Mouse (Mus musculus) gastrocnemius, postnatal 25 days (tissue): ENCODE measurements at regions not wholly inside any gene's neighbourhood (a gene's known extent, or its start where the extent isn't known, plus 50 kb on each side); places are given as distances from the start of the nearest gene placed in this dataset.
A peak's percentile ranks its signal among the peaks of the same experiment; 100 is the strongest.
"Not testable (repeated sequence)": the region's sequence is repeated elsewhere in the genome, so short reads cannot be mapped to it uniquely, and the experiment has no call there.

Source experiments
- DNase-seq: peaks from one replicate; pipeline ENCODE4 v3.0.0; 2022

DNA sequence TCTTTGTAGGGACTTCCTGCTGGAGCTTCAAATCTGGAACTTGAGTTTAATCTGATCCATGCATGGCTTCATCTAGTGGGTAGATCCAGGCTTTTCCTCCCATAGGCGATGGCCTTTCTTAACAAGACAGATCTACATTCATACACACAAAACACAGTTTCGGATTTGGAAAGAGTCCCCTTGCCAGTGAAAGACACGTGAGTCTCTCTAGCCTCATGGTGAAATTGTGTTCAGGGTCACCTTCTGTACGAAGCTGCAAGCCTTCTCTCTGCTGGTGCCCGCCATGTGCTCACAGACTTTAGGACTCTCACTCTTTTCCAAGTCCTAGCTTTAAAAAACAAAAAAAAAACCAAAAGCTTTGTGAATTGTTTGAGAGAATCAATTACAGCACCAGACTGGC is 51.4 kb upstream of the Dlx2 start:
- DNase-seq: no peak

DNA sequence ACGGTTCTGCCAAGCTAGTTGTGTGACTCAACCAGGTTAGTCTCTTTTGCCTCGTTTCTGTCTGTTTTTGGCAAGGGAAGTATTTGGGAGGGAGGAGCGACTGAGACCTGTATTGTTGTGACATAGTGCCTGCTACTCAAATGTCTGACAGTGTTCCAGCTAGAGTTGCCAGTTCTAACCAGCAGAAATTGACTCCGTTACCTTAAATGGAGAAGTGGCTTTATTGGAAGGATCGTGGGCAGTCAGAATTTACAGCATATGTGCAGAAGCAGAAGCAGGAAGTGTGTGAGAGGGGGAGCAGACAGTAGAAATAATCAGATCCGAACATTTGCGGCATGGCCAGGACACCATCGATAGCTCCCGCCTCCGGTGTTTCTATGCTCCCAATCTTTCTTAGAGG is 51.8 kb upstream of the Dlx2 start:
- no peak for DNase-seq

DNA sequence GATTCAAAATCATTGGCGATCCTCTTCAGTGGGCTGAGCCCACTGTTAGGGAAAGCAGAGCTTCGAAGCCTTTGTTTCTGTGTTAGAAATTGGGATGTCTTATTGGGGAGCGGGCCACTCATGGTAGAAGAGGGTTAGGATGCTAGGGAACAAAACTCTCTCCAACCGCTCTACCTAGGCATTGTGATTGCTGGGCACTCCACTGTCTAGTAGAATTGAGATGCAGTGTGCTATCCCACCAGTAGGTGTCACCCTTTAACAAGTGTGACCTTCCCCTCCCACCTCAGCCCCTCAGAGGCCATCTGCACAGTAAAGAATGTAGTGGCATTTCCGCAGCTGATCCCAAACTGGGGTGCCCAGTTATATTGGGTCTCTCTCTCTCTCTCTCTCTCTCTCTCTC is 52.2 kb upstream of the Dlx2 start:
- DNase-seq: peak; percentile 33

DNA sequence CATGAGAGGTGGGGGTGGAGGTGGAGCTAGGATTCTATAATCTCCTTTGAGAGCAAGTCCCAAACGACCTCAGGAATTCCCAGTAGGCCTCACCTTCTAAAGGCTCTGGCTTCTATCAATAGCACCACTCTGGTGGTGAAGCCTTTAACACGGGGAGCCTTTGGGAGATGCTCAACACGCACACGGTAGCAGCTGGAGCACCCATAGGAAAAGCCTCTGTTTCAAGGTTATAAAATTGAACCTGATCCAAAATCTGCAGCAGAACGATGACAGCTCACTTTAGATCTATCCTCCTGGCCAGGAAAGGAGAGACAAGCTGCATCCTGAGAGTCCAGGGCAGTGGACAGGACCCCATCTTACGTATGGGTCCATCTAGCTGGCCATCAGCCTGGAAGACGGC is 53.7 kb upstream of the Dlx2 start:
- DNase-seq: no peak

DNA sequence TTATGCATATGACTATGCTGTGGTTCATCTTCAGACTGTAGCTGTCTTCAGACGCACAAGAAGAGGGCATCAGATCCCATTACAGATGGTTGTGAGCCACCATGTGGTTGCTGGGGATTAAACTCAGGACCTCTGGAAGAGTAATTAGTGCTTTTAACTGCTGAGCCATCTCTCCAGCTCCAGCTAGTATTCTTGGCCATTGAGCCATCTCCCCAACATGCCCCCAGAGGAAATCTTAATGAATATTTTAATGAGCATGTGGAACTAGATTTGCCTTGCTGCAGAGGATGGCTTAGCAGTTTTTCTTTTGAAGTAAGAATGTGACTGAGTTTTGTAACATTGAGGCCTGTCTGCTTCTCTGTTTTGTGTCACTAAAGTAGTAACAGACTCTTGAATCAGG is 54.4 kb upstream of the Dlx2 start:
- DNase-seq: no peak

DNA sequence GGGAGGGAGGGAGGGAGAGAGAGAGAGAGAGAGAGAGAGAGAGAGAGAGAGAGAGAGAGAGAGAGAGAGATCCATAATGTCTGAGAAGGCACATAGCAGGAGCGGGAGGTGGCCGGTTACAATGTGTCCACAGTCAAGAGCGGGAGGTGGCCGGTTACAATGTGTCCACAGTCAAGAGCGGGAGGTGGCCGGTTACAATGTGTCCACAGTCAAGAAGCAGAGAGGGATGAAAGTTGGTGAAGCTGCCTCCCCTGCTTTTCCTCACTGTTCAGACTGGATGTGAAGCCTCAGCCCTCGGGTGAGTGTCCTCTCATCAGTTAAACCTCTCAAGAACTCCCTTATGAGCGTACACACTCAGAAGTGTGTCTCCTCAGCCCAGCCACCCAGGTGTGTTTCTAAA is 57.2 kb upstream of the Dlx2 start:
- not testable (repeated sequence) for DNase-seq

DNA sequence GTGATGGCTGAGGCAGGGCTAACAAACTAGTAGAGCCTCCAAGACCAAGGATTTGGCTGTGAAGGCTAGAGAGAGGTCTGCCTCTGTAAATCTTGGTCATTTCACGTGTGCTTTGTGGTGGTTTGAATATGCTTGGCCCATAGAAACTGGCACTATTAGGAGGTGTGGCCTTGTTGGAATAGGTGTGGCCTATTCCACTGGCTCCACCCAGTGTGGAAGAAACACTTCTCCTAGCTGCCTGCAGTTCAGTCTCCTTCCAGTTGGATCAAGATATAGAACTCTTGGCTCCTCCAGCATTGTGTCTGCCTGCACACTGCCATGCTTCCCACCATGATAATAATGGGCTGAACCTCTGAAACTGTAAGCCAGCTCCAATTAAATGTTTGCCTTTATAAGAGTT is 59.1 kb upstream of the Dlx2 start:
- DNase-seq: no peak

DNA sequence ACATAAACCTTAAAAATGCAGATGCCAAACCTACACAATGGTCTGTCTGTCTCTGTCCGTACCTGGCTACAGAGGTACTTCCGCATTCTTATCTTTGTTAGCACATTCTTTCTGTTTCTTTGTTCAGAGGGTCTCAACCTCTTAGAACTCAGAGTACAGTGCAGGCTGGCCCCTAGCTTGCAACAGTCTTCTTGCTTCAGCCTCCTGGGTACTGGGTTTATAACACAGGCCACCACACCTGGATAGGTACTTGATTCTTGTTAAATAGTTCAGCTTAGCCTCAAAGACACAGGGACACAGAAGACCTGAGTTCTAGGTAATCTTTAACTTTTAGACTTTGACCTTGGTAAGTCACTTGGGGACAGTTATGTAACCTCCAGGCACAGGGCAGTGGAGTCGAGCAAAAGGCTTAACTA is 60.5 kb upstream of the Dlx2 start:
- DNase-seq: no peak

DNA sequence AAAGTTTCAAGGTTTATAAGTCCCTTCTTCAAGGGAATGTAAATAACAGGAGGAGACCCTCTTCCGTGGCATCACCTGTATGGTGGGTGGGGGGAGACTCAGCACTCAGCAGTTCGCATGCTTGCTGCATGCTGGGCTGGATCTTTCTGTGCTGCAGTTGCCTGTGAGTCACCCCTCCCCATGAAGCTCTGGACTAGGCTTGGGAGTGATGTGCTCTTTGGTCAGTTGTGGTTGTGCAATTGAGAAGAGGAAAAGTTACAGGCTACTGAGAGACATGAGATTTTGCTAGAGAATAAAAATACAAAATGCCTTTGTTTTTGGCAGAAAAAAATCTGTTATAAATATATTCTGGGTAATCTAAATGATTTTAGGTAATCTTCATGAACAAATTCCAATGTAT is 66.7 kb upstream of the Dlx2 start:
- no peak for DNase-seq

DNA sequence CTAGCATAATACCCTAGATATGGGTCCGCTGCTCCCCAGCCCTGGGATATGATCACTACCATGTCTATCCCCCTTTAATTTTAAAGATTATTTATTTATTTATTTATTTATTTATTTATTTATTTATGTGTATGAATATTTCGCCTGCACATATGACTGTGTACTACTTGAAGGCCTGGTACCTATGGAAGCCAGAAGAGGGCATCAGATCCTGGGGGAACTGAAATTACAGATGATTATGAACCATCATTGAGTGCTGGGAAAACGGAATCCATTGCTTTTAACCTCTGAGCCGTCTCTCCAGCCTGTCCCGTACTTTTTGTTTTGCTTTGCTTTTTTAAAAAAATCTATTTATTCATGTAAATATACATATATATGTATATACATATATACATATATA is 70.0 kb upstream of the Dlx2 start:
- no peak for DNase-seq

DNA sequence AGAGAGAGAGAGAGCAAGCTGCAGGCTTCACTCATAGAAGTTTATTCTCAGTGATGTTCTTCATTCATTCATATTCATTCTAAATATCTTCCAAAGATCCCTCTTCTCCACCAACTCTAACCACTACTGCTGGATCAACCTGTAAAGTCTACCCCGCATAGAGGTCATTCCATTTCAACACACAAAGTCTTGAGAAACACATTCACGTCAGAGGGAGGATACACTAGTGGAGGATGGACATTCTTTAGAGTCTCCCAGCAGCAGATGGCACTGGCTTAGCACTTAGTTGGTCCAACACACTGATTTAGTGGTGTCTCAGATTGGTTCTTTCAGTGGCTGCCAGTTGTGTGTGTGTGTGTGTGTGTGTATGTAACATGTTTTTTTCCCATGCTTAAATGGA is 74.9 kb upstream of the Dlx2 start:
- DNase-seq: no peak

DNA sequence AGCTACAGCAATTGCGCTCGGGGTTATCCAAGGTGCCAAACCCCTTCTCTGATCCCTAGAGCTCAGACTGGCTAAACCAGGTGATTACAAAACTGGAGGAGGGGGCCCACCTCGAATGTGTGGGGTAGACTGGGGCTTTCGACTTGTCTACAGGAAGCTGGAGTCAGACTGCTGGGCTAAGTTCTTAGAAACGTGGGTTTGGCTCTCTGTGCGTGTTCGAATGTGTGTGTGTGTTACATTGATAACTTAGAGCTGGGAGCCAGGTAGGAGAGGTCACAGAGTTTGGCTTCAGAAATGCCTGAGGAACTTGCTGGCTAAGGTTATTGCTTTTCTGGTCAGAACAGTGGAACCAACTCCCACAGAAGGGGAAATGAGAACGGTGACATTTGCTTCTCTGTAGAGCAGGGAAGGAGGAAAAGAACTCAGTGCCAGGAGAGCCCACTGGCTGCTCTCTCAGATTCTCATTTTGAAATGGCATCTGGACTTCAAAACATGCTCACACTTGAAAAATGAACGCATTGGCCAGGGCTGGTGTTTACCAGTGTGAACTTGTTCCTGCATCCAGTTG is 76.1 kb upstream of the Dlx2 start:
- no peak for DNase-seq

DNA sequence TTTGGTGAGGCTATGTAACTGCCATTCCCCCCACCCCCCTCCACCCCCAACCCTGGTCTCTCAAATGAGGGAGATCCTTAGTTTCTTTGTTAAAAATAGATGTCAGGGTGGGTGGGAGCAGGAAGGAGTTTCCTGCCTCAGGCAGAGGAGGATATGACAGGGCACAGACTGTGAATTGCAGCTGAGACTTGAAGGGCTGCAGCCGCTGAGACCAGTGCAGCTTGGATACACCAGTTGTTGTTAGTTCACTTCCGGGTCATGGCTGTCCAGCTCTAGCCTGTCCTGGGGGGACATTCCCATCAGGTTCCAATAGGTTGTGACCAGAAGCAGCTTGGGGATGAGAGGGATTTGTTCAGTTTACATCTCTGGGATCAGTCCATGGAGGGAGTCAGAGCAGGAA is 76.6 kb upstream of the Dlx2 start:
- DNase-seq: no peak

DNA sequence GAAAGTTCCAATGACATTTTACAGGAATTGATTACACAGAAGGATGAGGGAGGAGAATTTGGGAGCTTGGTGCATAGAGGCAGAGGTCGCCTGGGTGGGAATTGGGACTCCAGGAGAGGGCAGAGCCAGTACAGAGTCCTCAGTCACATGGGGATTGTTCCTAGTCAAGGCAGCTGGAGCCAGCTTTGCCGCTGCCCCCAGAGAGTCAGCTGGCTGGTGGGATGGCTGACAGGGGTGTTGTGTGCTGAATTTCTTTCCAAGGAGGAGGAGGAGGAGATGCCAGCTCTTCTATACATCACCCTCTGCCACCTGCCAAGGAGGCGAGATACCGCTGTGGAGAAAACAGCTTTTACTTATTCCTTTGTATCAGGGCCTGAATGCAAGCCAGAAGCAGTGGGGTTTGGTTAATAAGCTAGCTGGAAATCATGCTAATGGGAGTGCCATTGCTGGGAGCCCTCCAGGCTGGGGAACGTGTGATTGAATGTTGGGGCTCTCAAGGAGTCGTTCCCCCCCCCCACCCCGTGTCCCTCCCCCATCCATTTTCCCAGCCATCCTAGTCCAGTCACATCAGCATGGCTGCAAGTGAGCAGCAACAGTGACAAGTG is 78.8 kb upstream of the Dlx2 start:
- no peak for DNase-seq

DNA sequence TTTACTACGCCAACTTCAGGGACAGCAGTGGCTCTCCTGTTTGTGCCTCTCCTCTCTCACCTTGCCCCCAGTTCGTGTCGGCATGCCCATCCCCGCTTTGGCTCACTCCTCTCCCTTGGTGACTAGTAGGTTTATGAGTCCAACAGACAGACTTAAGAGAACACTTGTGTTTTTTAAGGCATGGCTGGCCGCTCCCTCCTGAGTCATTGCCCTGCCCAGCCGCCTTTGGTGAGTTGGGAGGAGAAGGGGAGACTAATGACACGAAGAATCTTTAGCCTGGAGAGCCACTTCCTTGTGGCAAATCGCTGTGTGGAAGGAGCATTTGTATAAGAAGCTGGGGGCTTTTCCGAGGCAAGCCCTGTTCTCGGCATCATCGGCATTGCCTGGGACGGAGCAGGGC is 79.8 kb upstream of the Dlx2 start:
- DNase-seq: no peak

DNA sequence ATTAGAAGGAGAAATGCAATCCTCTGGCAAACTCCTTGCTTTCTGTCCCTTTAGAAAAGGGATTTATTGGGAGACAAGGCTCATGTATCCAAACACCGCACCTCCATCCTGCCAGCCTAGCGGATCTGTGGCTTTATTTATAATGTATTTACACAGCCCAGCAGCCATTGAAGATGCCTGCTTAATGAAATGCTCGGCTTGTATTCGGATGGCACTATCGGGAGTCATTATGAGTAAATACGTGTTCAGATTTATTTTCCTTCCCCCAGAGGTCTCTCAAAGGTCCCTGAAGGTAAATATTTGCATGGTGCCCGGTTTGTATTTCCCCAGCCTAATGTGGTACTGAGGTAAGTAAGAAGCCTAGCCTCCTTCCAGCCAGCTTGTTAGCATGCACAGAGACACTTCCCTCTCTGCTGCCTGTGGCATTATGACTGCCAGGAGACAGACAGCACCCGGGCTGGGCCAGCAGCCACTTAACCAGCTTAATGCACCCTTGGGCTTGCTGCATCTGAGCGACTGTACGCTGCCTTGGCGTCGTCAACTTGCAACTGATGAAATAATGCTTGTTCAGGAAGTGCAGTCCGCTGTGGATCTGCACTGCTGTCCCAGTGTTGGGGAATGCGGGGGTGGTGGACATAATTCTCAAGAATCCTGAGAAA is 80.7 kb upstream of the Dlx2 start:
- no peak for DNase-seq

DNA sequence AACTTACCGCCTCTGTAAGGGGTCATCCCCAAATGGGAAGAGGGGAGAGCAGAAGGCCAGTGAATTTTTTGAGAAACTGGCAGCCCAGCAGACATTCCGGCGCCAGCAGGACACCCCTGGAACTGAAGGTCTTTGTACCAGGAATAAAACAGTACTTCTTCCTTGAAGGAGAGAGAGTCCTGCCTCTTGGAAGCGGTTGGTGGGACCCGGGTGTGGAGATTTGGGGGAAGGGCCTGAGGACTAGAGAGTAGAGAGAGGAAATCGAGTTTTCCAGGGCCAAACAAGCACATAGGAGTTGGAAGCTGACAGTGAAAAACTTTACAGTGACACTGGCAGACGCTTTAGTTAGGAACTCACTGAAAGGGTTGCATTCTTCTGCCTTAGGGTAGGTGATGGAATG is 82.3 kb upstream of the Dlx2 start:
- DNase-seq: no peak

DNA sequence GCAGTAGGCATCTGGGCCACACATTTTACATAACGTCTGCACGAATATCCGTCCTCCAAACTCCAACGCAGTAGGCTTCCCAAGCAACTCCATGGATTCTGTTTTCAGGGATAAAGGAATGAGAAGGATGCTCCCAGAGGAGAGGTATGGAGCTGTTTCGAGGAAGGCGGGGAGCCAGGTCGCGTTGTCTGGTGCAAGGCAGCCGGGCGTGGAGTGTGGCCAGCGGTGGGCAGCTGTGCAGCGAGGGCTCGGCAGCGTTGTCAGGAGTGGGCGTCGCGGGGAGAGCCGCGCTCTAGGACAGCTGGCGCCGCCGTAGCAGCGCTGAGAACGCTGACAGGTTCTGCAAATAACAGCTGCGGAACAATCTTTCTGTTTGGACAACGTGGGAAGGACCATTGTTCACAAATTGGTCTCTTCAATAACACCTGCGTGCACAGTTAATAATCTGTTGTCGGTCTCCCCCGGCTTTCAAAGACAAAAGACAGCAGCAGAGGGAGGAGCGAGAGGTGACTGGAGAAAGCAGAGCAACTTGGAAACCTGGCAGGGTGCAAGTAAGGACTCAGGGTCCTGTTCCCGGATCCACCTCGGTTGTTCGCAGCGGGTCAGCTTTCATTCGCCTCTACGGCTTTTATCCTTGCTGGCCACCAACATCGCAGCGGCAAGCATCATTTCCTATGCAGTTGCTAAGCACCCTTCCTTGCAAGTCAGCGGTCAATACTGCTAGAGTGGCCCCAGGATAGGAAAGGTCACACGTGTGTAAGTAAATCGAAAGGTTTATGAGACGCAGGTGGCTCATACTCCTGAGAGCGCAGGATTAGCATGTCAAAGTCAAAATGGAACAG is 83.0 kb upstream of the Dlx2 start:
- no peak for DNase-seq

DNA sequence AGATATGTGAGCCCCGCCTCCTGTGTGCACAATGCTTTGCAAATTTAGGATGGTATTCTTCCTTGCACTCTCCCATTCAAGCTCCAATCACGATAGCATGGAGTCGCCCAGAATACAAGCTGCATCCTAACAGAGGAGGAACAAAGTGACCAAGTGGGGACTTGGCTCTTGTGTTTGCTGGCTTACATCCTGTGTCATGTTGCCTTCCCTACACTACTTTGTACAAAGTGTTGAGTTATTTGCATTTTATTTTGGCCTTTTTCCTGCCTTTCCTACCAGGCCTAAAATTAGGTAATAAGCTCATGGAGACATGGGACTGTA is 83.5 kb upstream of the Dlx2 start:
- DNase-seq: no peak

DNA sequence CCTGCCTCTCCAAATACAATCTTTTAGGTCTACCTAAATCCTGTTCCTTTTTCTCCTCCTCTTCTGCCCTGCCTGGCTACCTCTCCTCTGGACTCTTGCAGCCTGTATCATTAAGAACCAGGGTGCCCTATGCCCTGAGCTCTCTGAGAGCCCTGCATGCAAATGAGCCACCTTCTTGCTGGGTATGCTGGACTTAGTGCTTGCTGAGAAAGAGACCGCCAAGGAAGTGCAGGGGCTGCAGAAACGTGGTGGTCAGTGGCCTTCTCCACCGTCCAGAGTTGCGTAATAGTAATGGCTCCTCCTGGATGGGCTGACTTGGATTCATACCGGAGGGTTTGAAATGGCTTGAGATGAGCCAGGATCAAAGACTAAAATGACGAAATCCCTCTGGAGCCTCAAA is 86.9 kb upstream of the Dlx2 start:
- DNase-seq: no peak

DNA sequence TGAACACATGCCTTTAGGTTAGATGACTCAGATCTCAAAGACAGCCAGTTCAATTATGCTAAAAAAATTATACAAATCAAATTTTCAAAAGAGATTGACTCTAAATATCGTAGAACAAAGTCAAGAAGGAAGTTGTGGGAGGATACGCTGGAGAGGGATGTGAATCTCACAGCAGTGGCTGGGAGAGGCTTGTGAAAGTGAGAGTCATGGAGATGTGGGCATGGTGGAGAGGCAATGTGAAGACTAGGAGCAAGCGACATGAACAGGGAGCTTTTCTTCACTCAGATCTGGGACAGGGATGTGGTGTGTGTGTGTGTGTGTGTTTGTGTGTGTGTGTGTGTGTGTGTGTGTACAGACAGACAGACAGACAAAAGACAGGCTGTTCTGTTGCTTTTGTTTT is 87.9 kb upstream of the Dlx2 start:
- DNase-seq: no peak

DNA sequence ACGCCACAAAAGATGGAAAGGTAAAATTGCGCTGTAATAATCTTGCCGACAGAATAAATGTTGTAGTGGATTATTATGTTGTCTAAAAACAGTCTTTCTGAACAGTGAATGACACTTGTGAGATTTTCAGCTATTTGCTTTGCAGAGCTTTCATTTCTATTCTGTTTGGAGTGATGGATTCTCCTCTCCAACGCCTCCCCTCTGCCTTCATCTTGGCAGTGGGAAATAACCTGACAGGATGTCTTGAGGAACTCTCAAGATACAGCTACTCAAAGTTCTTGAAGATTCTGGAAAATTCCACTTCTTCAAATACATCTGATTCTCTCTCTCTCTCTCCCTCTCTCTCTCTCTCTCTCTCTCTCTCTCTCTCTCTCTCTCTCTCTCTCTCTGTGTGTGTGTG is 89.6 kb upstream of the Dlx2 start:
- DNase-seq: no peak

DNA sequence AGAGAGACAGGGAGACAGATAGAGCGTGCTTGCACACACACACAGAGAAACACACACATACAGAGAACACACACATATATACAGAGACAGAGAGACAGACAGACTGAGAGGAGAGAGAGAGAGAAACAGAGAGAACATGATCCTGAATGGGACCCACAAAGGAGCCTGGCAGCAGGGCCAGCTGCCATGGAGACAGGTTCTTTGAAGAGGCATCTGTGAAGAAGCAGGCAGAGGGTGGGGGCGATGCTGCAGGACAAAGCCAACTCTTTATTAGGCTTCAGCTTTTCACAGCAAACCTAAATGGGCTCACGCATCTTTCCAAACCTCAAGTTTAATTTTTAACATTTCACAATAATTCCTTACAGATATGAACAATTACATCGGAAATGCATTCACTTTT is 90.0 kb upstream of the Dlx2 start:
- DNase-seq: no peak

DNA sequence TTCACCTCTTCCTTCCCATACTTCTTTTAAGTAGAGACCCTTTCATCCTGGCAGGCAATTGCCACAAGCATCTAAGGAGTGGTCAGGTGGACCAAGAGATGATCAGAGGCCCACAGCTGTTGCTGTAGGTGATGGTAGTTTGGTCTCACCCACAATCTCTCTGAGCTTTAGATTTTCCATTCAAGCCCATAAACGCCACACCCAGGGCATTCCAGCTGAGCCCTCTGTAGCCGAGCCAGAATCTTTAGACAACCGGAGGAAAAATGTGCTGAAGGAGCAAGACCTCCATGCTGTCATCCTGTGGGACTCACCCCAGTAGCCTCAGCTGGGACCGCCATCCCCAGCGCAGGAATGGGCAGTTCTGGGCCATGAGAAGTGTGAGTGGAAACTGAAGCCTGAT is 93.7 kb upstream of the Dlx2 start:
- no peak for DNase-seq
